Mouse (Mus musculus) thymus, postnatal 36 days (tissue): Measurements from ENCODE around the gene Atp5g3.
A peak's percentile ranks its signal among the peaks of the same experiment; 100 is the strongest.
"Not testable (repeated sequence)": the region's sequence is repeated elsewhere in the genome, so short reads cannot be mapped to it uniquely, and the experiment has no call there.

Source experiments
- DNase-seq, 2 experiments: peaks; one replicate each; pipeline ENCODE4 v3.0.0; 2022; ENCODE audit warnings: mixed read lengths in 2 of 2

Gene Atp5g3

DNA sequence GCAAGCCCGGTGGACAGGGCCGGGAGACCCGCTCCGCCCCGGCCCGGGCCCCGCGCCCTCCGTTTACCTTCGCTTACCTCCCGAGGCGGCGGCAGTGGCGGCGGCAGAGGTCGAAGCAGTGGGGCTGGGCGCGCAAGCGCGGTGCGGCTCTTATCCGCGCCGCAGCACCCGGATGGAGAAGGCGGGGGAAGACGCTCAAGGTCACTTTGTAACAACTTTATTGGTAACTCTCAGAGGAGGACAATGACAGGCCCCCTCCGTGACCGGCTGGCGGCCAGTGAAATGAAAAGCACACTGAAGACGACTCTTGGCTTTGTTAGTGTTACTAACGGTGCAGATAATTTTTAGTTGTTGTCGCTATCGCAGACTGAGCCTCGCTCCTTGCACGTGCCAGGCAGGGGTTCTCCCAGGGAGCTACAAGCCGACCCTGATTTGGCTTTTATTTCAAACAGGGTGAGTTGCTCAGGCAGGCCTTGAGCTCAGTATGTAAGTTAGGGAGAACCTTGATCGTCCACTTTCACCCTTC lies at the start of gene Atp5g3:
Gene Atp5g3 (minus strand): TSS at position 152 of the 526 bp plus-strand sequence.
- DNase-seq, result peak; percentile 91 to 93

GRCm38 (mm10) chr2:73958342-73958741 lies 47.2 kb upstream of the Atp5g3 start:
- DNase-seq, result no peak

DNA sequence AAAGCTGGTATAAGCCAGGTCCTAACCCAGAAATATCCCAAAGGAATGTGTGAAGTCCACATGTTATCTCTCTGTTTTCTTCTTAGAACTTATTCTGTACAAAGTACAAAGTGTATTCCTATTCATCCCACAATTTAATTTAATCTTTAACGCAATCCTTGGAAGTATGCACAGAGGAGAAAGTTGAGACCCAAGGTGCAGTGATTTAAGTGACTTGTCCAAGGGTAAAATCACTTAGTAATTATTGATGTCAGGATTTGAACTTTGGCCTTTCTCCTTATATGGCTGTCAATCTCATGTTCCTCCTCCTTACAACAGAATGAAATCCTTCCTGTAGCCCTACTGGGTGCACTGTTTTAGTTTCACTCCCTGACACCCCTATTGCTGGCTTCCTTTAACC lies 42.5 kb upstream of the Atp5g3 start:
- DNase-seq, result no peak

- no peak for DNase-seq
These were observed 41.6 kb upstream of the Atp5g3 start for GRCm38 (mm10) chr2:73952597-73953219.

DNA sequence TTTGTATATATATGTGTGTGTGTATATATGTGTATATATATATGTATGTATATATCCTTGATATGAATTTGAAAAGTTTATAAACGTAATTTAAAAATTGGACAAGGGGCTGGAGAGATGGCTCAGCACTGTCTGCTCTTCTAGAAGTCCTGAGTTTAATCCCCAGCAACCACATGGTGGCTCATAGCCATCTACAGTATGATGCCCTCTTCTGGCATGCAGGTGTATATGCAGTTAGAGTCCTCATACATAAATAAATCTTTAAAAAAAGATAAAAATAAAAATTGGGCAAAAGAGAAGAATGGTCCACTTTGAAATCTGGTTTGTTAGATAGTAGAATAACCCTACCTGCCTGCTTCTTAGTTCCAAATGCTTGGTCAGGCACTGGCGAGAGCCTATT lies 36.2 kb upstream of the Atp5g3 start:
- no peak for DNase-seq

DNA sequence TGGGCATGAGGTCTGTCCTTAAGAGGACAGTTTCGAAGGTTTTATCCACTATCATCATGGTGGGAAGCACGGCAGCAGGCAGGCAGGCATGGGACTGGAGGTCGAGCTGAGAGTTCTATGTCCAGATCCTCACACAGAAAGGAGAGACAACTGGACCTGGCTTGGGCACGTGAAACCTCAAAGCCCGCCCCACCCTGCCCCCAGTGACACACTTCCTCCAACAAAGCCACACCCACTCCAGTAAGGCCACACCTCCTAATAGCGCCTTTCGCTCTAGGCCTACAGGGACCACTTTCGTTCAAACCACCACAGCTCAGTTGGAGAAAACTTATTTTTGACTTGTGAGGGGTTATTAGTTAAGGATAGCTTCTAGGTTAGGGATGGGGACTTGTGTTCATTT lies 32.6 kb upstream of the Atp5g3 start:
- DNase-seq, result no peak

DNA sequence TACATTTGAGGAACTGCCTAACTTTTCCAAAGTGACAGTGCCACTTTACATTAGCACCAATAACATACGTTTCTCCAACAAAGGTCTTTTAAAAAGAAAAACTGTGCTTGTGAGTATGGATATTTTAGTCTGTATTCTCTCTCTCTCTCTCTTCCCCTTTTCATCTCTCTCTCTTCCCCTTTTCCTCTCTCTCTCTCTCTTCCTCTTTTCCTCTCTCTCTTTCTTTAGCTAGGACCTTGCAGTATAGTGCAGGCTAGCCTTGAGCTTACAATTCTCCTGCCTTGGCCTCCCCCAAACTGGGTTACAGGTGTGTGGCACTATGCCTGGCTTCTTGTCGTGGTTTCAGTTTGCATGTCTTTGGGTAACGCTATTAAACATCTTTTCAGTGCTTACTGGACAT lies 31.7 kb upstream of the Atp5g3 start:
- no peak for DNase-seq

GRCm38 (mm10) chr2:73941281-73941680 lies 30.2 kb upstream of the Atp5g3 start:
- no peak for DNase-seq

- DNase-seq, result no peak
These were observed 29.3 kb upstream of the Atp5g3 start for GRCm38 (mm10) chr2:73940471-73940870.

DNA sequence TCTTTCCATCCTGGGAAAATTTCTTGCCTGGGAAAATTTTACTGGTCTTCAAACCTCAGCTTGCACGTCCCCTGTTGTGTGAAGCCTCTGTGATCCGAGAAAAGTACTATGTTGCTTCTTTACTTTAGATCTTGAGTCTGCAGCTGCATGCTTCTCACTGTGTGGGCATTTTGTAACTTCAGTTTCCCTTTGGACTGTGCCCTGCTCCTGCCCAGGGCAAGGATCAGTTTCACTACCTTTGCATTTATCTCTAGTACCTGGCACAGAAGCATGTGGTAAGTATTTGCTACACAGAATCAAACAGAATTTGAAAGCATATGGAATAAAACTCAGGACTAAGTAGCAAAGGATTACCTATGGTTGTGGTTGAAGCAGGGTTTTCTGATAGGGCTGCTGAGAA lies 27.8 kb upstream of the Atp5g3 start:
- DNase-seq, result no peak

- no peak for DNase-seq
These were observed 21.7 kb upstream of the Atp5g3 start for GRCm38 (mm10) chr2:73932676-73933313.

DNA sequence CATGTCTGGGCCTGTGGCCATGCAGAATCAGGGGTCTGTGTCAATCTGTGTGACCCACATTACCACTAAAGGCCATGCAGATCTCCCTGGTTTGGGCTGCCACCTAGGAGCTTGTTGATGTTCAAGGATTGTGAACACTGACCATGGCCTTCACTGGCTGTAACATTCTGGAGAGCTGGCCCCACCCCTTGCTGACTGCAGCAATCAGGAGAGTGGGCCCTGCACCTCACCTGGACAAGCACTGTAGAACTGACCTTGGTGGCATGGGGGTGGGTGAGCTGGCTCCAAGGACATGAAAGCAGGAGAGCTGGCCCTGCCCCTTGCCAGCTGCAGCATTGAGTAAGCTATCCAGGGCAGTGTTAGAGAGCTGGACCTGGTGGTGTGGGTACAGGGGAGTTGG lies 16.6 kb upstream of the Atp5g3 start:
- no peak for DNase-seq

GRCm38 (mm10) chr2:73925539-73925938 lies 14.4 kb upstream of the Atp5g3 start:
- no peak for DNase-seq

DNA sequence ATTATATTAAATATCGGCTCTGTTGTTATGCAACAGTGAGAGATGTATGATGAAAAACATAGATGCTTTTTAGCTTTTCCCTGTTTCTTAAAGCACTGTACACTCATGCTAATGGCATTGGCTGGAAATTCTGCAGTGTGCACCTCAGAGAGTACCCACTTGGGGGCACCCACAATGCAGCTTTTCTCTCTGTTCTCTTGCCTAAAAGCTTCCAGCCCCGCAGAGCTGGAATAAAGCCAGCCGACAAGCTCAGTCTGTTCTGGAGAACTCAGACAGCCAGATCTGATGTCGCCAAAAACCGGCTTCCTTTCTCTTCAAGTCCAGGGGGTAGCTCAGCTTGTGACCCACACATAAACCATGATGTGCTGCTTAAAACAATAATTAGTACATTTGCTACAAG lies 14.0 kb upstream of the Atp5g3 start:
- no peak for DNase-seq

DNA sequence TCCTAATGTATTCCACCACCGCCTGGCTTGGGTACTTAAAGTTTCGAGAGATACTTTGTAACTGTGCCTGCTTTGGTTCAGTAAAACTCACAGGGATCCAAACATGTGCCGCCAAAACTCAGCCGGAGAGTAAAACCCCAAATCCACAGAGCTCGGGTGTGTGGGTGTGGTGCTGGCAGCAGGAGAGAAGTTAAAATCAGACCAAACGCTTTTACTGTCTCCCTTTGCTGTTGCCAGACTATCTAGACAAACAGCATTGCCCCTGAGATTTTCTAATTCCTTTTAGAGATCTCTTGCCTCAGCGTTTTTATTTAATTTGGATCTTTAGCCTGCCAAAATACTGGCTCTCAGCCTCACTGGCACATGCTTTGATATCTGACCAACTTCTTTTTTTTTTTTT lies 8.5 kb upstream of the Atp5g3 start:
- DNase-seq, result no peak

- no peak for DNase-seq
These were observed 1.1 kb upstream of the Atp5g3 start for GRCm38 (mm10) chr2:73912264-73912663.

DNA sequence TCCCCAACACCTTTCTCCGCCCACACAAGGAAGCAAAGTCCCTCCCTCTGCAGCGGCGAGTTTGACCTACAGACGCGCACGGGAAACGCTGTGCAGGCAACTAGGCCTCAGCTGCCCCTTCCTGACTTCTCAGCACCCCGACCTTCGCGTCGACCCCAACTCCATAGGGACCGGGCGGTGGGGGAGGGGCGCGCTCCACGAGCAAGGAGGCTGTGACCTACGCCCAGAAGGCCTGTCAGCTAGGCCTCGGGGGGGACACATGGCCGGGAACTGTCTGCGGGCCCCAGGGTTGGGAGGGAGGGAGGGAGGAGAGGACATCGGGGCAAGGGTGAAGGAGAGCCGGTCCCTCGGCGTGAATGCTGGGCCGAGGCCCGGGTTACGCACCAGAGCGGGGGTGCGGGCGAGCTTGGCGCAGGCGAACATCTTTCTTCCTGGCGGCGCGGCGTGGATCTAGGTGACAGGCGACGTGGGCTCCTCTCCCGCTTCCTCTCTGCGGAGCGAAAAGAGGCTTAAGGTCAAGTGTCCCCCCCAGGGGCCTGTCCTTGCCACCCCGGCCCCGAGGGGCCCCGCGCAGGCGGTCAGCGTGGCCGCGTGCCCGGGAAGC lies 453 bp downstream of the Atp5g3 start:
- peak; percentile 52 to 67 for DNase-seq

- no peak for DNase-seq
These were observed 2.0 kb downstream of the Atp5g3 start for GRCm38 (mm10) chr2:73909116-73909515.

DNA sequence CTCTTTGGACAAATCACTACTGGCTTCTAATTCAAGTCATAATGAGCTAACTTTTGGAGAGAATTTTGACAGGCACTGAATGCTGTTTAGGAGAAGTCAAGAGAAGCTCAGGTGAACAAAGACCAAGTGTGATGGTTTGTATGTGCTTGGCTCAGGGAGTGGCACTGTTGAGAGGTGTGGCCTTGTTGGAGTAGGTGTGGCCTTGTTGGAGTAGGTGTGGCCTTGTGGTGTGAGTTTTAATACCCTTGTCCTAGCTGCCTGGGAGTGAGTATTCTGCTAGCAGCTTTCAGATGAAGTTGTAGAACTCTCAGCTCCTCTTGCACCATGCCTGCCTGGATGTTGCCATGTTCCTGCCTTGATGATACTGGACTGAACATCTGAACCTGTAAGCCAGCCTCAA lies 6.4 kb downstream of the Atp5g3 start:
- not testable (repeated sequence) for DNase-seq

GRCm38 (mm10) chr2:73903536-73903935 lies 7.6 kb downstream of the Atp5g3 start:
- no peak for DNase-seq

DNA sequence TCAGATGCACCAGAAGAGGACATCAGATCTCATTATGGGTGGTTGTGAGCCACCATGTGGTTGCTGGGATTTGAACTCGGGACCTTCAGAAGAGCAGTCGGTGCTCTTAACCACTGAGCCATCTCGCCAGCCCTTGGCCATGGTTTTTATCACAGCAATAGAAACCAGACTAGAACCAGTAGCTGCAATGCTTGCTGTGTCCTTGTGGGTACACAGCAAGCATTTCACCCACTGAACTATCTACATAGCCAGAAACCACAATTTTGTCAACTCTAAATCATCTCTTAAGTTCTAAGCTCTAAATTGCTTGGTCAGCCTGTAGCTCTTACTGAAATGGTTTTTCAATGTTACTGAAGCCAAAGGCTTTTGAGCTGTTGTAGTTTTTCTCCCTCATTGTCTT lies 8.8 kb downstream of the Atp5g3 start:
- not testable (repeated sequence) for DNase-seq

- DNase-seq, result no peak
These were observed 10.0 kb downstream of the Atp5g3 start for GRCm38 (mm10) chr2:73901169-73901568.

GRCm38 (mm10) chr2:73900364-73900763 lies 10.8 kb downstream of the Atp5g3 start:
- DNase-seq, result no peak

GRCm38 (mm10) chr2:73896919-73897318 lies 14.2 kb downstream of the Atp5g3 start:
- not testable (repeated sequence) for DNase-seq
